Mouse (Mus musculus): Measurements from ENCODE around the gene Allc. TPM values are rescaled to one million over a fixed set of nuclear protein-coding genes. Genes with fewer than 3 reads are reported as not detected.

Gene Allc
- polyA plus RNA-seq, 1 experiment from 2014 or later: not detected

DNA sequence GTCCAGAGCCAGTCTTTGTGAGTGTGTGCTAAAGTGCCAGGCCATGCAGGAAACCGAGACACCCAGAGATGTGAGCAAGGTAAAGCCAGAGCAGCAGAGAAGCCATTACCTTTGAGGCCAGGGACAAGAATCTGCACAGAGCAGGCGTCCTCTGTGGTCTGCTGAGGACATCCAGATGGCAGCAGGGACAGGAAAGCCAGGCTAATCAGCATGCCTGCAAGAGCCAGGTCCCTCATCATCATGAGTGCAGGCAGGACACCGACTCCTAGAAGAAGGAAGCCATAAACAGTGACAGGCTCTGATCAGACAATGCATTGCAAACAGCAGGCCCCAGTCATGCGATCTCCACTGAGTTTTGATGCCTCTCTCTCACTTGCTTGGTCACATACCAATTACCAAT, 35.0 kb upstream of the Allc start:
- no peaks in the 10 kb centered on the region for H3K9me3 ChIP-seq (replicated peaks; ENCODE audit: control insufficient read depth, low read length)
- ATAC-seq (ENCODE audit: low read depth): no peak
- no peak overlapping the region for H3K9ac ChIP-seq (ENCODE audit: low read depth, low read length)
- H3K27ac ChIP-seq (ENCODE audit: low read length): no peak overlapping the region
- WGBS (ENCODE audit: insufficient replicate concordance): 22% methylated on average over 4 of the region's 4 CpGs
- H3K27me3 ChIP-seq (ENCODE audit: control insufficient read depth, insufficient read depth, low read depth, low read length): no peaks in the 10 kb centered on the region
- H3K4me2 ChIP-seq (ENCODE audit: low read depth, low read length): no peak overlapping the region
- peaks cover 8% of the 10 kb centered on the region for H3K4me1 ChIP-seq (ENCODE audit: control insufficient read depth, low read depth, low read length)
- H3K36me3 ChIP-seq (ENCODE audit: control insufficient read depth, insufficient read depth): no peaks in the 10 kb centered on the region
- H3K4me3 ChIP-seq (ENCODE audit: low read depth, low read length): no peak overlapping the region

DNA sequence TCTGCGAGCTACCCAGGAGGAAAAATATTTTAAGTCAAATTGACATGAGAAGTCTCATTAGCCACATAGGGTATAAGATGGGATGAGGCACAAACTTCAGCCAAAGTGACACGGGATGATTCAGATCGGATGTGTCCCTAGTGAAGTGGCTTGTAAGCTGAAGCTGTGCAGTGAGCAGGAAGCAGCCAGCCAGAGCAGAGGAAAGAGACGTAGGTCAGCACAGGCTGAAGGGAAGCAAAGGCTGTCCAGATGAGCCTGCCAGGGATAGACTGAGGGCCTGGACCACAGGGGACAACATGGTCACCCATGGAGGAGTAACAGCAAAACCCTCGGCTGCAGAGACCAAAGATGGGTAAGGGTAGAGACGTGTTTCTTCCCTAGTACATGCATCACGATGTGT, 32.1 kb upstream of the Allc start:
- no peak for ATAC-seq (ENCODE audit: low read depth)
- no peaks in the 10 kb centered on the region for H3K36me3 ChIP-seq (ENCODE audit: control insufficient read depth, insufficient read depth)
- H3K4me2 ChIP-seq (ENCODE audit: low read depth, low read length): no peak overlapping the region
- no peak overlapping the region for H3K4me3 ChIP-seq (ENCODE audit: low read depth, low read length)
- H3K9me3 ChIP-seq (replicated peaks; ENCODE audit: control insufficient read depth, low read length): no peaks in the 10 kb centered on the region
- no peak overlapping the region for H3K27ac ChIP-seq (ENCODE audit: low read length)
- H3K9ac ChIP-seq (ENCODE audit: low read depth, low read length): no peak overlapping the region
- no peaks in the 10 kb centered on the region for H3K4me1 ChIP-seq (ENCODE audit: control insufficient read depth, low read depth, low read length)
- WGBS (ENCODE audit: insufficient replicate concordance): 48% methylated on average over 7 of the region's 7 CpGs
- H3K27me3 ChIP-seq (ENCODE audit: control insufficient read depth, insufficient read depth, low read depth, low read length): no peaks in the 10 kb centered on the region

DNA sequence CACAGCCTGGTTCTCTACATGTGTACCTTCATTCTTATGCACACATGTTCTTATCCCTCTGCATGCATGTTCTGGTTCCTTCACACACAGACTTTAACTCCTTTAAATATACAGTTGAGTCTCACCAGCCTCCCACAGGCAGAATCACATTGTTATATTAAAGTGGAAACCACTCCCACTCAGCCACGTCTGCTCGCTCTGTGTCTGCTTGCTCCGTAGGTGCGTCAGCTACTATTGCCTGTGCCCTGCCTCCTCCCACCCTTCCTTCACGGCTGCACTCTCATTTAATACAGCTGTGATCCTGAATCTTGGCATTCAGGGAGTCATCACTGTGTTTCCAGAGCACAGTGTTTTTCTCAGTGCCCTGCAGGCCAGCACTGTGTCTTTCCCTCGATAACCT, 30.1 kb upstream of the Allc start:
- no peak overlapping the region for H3K4me2 ChIP-seq (ENCODE audit: low read depth, low read length)
- no peaks in the 10 kb centered on the region for H3K36me3 ChIP-seq (ENCODE audit: control insufficient read depth, insufficient read depth)
- no peaks in the 10 kb centered on the region for H3K4me1 ChIP-seq (ENCODE audit: control insufficient read depth, low read depth, low read length)
- no peak for ATAC-seq (ENCODE audit: low read depth)
- no peak overlapping the region for H3K9ac ChIP-seq (ENCODE audit: low read depth, low read length)
- 63% methylated on average over 6 of the region's 6 CpGs for WGBS (ENCODE audit: insufficient replicate concordance)
- no peaks in the 10 kb centered on the region for H3K27me3 ChIP-seq (ENCODE audit: control insufficient read depth, insufficient read depth, low read depth, low read length)
- H3K27ac ChIP-seq (ENCODE audit: low read length): no peak overlapping the region
- H3K4me3 ChIP-seq (ENCODE audit: low read depth, low read length): no peak overlapping the region
- H3K9me3 ChIP-seq (replicated peaks; ENCODE audit: control insufficient read depth, low read length): no peaks in the 10 kb centered on the region

DNA sequence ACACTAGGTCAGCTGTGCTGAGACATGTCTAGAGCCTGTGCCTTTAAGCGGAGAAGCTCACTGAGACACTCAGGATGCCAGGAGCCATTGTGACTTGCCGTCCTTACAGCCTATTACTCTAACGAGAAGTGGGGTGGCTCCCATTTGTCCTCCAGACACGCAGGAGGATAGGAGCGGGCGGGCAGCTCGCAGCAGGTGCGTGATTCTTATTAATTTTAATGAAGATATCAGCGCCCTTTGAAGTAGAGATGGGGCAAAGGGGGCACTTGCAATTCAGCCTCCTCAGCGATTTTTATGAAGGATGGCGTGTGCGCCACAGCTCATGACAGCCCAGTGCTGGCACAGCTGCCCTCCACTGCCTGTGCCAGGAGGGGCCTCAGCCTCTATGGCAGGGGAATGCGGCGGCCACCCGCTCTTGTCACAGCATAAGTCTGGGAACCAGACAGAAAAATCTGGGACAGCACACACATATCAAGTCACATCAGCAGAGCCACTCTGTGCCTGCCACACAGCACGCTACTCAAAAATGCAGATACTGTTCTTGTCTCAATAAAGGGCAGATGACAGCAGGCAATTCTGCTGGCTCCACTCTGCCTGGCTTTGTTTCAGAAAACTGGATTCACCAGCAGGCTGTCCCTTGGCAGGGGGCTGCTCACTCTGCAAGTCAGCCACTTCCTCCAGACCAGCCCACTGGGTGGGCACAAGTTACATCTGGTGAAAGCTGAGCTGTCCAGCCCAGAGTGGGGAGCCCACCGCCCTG, 25.4 kb upstream of the Allc start:
- no peak overlapping the region for H3K9ac ChIP-seq (ENCODE audit: low read depth, low read length)
- no peak overlapping the region for H3K4me2 ChIP-seq (ENCODE audit: low read depth, low read length)
- H3K36me3 ChIP-seq (ENCODE audit: control insufficient read depth, insufficient read depth): no peaks in the 10 kb centered on the region
- H3K9me3 ChIP-seq (replicated peaks; ENCODE audit: control insufficient read depth, low read length): no peaks in the 10 kb centered on the region
- no peak overlapping the region for H3K4me3 ChIP-seq (ENCODE audit: low read depth, low read length)
- 63% methylated on average over 17 of the region's 17 CpGs for WGBS (ENCODE audit: insufficient replicate concordance)
- no peak for ATAC-seq (ENCODE audit: low read depth)
- H3K27ac ChIP-seq (ENCODE audit: low read length): no peak overlapping the region
- no peaks in the 10 kb centered on the region for H3K4me1 ChIP-seq (ENCODE audit: control insufficient read depth, low read depth, low read length)
- H3K27me3 ChIP-seq (ENCODE audit: control insufficient read depth, insufficient read depth, low read depth, low read length): no peaks in the 10 kb centered on the region

DNA sequence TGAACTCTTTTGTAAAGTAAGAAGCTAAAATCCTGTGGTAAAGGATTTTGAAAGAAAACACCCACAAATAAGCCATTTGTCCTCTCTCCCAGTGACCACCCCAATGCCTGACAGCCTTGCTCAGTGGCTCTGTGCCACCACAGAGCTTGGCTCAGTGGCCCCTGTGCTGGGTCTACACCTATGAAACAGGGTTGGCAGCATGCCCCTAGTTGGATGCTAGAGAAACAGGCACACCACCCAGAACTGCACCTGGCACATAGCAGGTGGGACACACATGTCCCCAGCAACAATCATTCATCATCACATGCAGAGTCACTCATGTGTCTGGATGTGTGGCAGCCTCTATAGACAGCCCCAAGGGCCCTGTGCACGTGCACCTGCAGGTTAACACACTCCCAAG, 21.2 kb upstream of the Allc start:
- Histone ChIP-seq H3K27me3 (ENCODE audit: control insufficient read depth, insufficient read depth, low read depth, low read length) (no peaks in the 10 kb centered on the region), H3K4me1 (ENCODE audit: control insufficient read depth, low read depth, low read length) (no peaks in the 10 kb centered on the region), H3K4me3 (ENCODE audit: low read depth, low read length) (no peak overlapping the region), H3K4me2 (ENCODE audit: low read depth, low read length) (no peak overlapping the region), H3K36me3 (ENCODE audit: control insufficient read depth, insufficient read depth) (no peaks in the 10 kb centered on the region), H3K9ac (ENCODE audit: low read depth, low read length) (no peak overlapping the region), H3K9me3 (replicated peaks; ENCODE audit: control insufficient read depth, low read length) (no peaks in the 10 kb centered on the region), H3K27ac (ENCODE audit: low read length) (no peak overlapping the region)
- ATAC-seq (ENCODE audit: low read depth): no peak
- WGBS (ENCODE audit: insufficient replicate concordance): 48% methylated on average over 1 of the region's 1 CpGs

DNA sequence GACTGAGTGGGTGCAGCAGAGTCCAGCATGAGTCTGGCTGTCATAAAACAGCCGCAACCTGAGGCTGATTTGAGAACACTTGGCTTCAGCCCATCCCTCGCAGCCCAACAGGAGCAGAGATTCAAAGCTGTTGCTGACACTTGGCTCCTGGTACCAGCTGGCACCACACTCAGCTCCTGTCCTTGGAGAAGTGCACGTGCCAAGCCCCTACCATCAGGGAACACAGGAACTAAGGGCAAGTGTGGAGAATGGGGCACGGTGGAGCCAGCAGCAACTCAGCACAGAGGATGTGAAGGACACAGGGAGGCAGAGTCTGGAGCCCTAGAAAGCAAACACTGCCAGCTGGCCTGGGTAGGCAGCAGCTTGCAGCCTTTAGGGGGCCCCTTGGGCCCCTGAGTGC, 19.9 kb upstream of the Allc start:
- no peak for ATAC-seq (ENCODE audit: low read depth)
- no peak overlapping the region for H3K27ac ChIP-seq (ENCODE audit: low read length)
- H3K4me3 ChIP-seq (ENCODE audit: low read depth, low read length): no peak overlapping the region
- no peaks in the 10 kb centered on the region for H3K4me1 ChIP-seq (ENCODE audit: control insufficient read depth, low read depth, low read length)
- H3K27me3 ChIP-seq (ENCODE audit: control insufficient read depth, insufficient read depth, low read depth, low read length): no peaks in the 10 kb centered on the region
- H3K9ac ChIP-seq (ENCODE audit: low read depth, low read length): no peak overlapping the region
- H3K36me3 ChIP-seq (ENCODE audit: control insufficient read depth, insufficient read depth): no peaks in the 10 kb centered on the region
- no peaks in the 10 kb centered on the region for H3K9me3 ChIP-seq (replicated peaks; ENCODE audit: control insufficient read depth, low read length)
- H3K4me2 ChIP-seq (ENCODE audit: low read depth, low read length): no peak overlapping the region
- WGBS (ENCODE audit: insufficient replicate concordance): 28% methylated on average over 4 of the region's 4 CpGs

DNA sequence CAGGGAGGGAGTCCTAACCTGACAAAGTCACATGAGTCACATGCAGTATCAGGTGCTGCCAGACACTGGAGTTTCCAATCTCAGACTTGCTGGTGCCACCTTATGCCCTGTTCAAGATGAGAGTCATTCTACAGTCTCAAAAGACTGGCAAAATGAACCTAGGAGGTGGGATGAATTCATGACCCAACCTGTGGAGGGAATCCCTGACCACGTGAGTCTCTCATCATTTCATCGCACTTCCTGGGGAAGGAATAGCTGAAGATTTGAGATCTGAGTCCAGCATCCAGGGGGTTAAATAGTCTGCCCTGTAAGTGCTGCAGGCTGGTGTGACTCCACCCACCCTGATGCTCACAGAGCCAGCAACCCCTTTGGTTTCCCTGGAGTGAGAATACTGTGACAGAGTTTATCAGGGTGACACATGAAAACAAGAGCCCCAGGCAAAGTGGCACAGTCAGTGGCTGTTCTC, 16.2 kb upstream of the Allc start:
- Histone ChIP-seq H3K27me3 (ENCODE audit: control insufficient read depth, insufficient read depth, low read depth, low read length) (no peaks in the 10 kb centered on the region), H3K27ac (ENCODE audit: low read length) (no peak overlapping the region), H3K4me1 (ENCODE audit: control insufficient read depth, low read depth, low read length) (no peaks in the 10 kb centered on the region), H3K36me3 (ENCODE audit: control insufficient read depth, insufficient read depth) (no peaks in the 10 kb centered on the region), H3K9me3 (replicated peaks; ENCODE audit: control insufficient read depth, low read length) (no peaks in the 10 kb centered on the region), H3K4me2 (ENCODE audit: low read depth, low read length) (no peak overlapping the region), H3K4me3 (ENCODE audit: low read depth, low read length) (no peak overlapping the region), H3K9ac (ENCODE audit: low read depth, low read length) (no peak overlapping the region)
- ATAC-seq (ENCODE audit: low read depth): no peak
- 50% methylated on average over 2 of the region's 2 CpGs for WGBS (ENCODE audit: insufficient replicate concordance)

DNA sequence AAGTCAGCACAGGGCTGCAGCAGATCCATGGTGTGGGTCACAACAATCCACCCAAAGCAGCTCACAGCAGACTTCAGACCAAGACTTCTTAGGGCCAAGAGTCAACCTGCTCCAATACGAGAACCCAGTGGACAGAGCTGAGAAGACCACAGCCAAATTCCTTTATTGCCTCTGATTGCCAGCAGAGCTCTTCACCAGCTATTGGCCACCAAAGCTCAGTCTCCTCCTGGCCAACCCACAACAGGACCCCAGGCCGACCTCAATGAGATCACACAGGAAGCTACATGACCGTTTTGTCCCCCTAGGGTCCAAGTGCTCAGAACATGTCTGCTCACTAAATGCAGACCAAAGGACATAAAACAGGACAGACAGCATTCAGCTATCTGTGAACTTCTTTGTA, 15.8 kb upstream of the Allc start:
- no peak for ATAC-seq (ENCODE audit: low read depth)
- 15% methylated on average over 3 of the region's 3 CpGs for WGBS (ENCODE audit: insufficient replicate concordance)

DNA sequence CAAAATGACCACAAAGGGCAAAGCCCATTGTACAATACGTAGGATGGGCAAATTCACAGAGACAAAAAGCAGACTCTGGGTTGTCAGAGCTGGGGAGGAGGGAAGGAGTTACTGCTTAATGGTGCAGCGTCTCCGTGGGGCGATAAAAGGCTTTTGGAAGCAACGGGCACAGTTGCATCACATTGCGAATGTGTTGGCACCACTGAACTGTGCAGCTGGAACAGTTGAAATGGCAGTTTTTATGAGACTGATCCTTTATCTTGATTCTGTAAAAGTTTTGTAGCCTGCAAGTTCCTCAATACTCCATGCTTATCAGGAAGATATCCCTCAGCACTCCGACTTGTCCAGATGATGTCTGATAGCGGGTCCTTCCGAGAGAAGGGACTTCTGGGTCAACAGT, 15.4 kb upstream of the Allc start:
- no peak for ATAC-seq (ENCODE audit: low read depth)
- Histone ChIP-seq H3K4me2 (ENCODE audit: low read depth, low read length) (no peak overlapping the region), H3K36me3 (ENCODE audit: control insufficient read depth, insufficient read depth) (no peaks in the 10 kb centered on the region), H3K27me3 (ENCODE audit: control insufficient read depth, insufficient read depth, low read depth, low read length) (no peaks in the 10 kb centered on the region), H3K4me1 (ENCODE audit: control insufficient read depth, low read depth, low read length) (no peaks in the 10 kb centered on the region), H3K9me3 (replicated peaks; ENCODE audit: control insufficient read depth, low read length) (no peaks in the 10 kb centered on the region), H3K4me3 (ENCODE audit: low read depth, low read length) (no peak overlapping the region), H3K27ac (ENCODE audit: low read length) (no peak overlapping the region), H3K9ac (ENCODE audit: low read depth, low read length) (no peak overlapping the region)
- WGBS (ENCODE audit: insufficient replicate concordance): 64% methylated on average over 9 of the region's 9 CpGs

More for the DNA sequence above, 15.8 kb upstream of the Allc start:
- no peaks in the 10 kb centered on the region for H3K27me3 ChIP-seq (ENCODE audit: control insufficient read depth, insufficient read depth, low read depth, low read length)
- H3K27ac ChIP-seq (ENCODE audit: low read length): no peak overlapping the region
- H3K4me1 ChIP-seq (ENCODE audit: control insufficient read depth, low read depth, low read length): no peaks in the 10 kb centered on the region
- no peaks in the 10 kb centered on the region for H3K9me3 ChIP-seq (replicated peaks; ENCODE audit: control insufficient read depth, low read length)
- H3K36me3 ChIP-seq (ENCODE audit: control insufficient read depth, insufficient read depth): no peaks in the 10 kb centered on the region
- no peak overlapping the region for H3K4me2 ChIP-seq (ENCODE audit: low read depth, low read length)
- no peak overlapping the region for H3K9ac ChIP-seq (ENCODE audit: low read depth, low read length)
- H3K4me3 ChIP-seq (ENCODE audit: low read depth, low read length): no peak overlapping the region

Measured in liver, embryonic 16.5 days (tissue).